In the genomic region with DNA sequence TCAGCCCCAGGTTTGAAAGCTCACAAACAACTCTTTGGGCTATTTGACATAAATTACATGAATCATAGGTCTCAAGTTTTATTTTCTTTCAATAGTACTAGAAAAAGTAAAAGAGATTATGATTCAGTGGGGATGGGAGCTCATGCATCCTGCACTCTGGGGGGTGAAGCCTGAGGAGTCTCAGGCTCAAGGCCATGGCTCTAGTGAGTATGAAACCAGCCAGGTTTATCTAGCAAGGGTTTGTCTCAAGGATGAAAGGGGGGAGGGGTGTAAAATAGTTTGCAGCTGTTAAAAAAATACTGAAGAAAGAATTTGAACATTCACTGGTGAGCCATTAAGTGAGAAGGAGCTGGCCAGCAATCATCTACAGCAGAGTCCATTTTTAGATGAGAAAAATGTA, we compare ENCODE assay signal across 14 mouse cellular contexts.
"Had no signal": no experiment of that assay in that cellular context is flagged by ENCODE, and none has a peak within 500 bp of the region (broad histone marks: within the 10 kb centered on the region; RNA-seq: fewer than 3 reads in every experiment).

No protein-coding gene starts in this region.

- ATAC-seq: liver, postnatal 0 days had no signal

- H3K9me3 ChIP-seq: liver, embryonic 15.5 days; neural tube, embryonic 12.5 days; stomach, embryonic 15.5 days had no signal

- H3K4me2 ChIP-seq: liver, embryonic 15.5 days; midbrain, embryonic 11.5 days; neural tube, embryonic 12.5 days; stomach, embryonic 15.5 days had no signal

- H3K27me3 ChIP-seq: liver, embryonic 15.5 days; megakaryocyte, embryonic 14.5 days; neural tube, embryonic 12.5 days; stomach, embryonic 15.5 days had no signal

- H3K4me1 ChIP-seq: liver, embryonic 15.5 days; megakaryocyte, embryonic 14.5 days; neural tube, embryonic 12.5 days; stomach, embryonic 15.5 days had no signal

- H3K4me3 ChIP-seq: liver, embryonic 15.5 days; megakaryocyte, embryonic 14.5 days; neural tube, embryonic 12.5 days; stomach, embryonic 15.5 days had no signal

- H3K27ac ChIP-seq: liver, embryonic 15.5 days; macrophage; neural tube, embryonic 12.5 days; stomach, embryonic 15.5 days; stomach, postnatal 0 days had no signal

- H3K9ac ChIP-seq: liver, embryonic 15.5 days; liver, postnatal 0 days; neural tube, embryonic 12.5 days; stomach, embryonic 15.5 days had no signal

- H3K36me3 ChIP-seq: liver, embryonic 15.5 days; neural tube, embryonic 12.5 days; stomach, embryonic 15.5 days had no signal

- DNase-seq: liver, postnatal 0 days; lung, adult 2 months; lung, postnatal 10 days; midbrain, embryonic 14.5 days; right cerebral cortex, postnatal 14 days; thymus, adult 2 months; thymus, postnatal 25 days had no signal
